Mouse (Mus musculus) midbrain, embryonic 14.5 days (tissue): Measurements from ENCODE around the gene Lmnb2. TPM values are rescaled to one million over a fixed set of nuclear protein-coding genes. Genes with fewer than 3 reads are reported as not detected.

Experiments used
- ATAC-seq: fragments of 200-750 bp; cut with Nextera tagmentation; 2 replicates; pipeline ENCODE4 v1.8.0; 2017; ENCODE audit warnings: moderate number of reproducible peaks, moderate library complexity; ENCODE audit not compliant: low FRiP score, low TSS enrichment
- DNase-seq: peaks from one replicate; pipeline ENCODE4 v3.0.0-alpha.2; 2015
- H3K27ac ChIP-seq: fragments of 300-500 bp; sonication (generic); replicated peaks from 2 replicates; pipeline ENCODE4 v1.5.1; 2014; ENCODE audit warnings: mild to moderate bottlenecking, low read depth, low read length, moderate library complexity
- H3K27me3 ChIP-seq: fragments of 300-500 bp; sonication (generic); 2 replicates; pipeline ENCODE4 v1.6.1; 2014; ENCODE audit warnings: low read length, control low read depth, mixed read lengths; ENCODE audit not compliant: control insufficient read depth, insufficient read depth
- H3K36me3 ChIP-seq: fragments of 300-500 bp; sonication (generic); 2 replicates; pipeline ENCODE4 v1.6.1; 2014; ENCODE audit warnings: low read length, control low read depth; ENCODE audit not compliant: control insufficient read depth, insufficient read depth
- H3K4me1 ChIP-seq: fragments of 300-500 bp; sonication (generic); 2 replicates; pipeline ENCODE4 v1.6.1; 2014; ENCODE audit warnings: mild to moderate bottlenecking, antibody characterized with exemption, low read length, control low read depth; ENCODE audit not compliant: control insufficient read depth, insufficient read depth
- H3K4me2 ChIP-seq: fragments of 300-500 bp; sonication (generic); 2 replicates; pipeline ENCODE4 v1.6.1; 2014; ENCODE audit warnings: mild to moderate bottlenecking, low read length, moderate library complexity
- H3K4me3 ChIP-seq: fragments of 300-500 bp; sonication (generic); replicated peaks from 2 replicates; pipeline ENCODE4 v1.5.1; 2014; ENCODE audit warnings: low read depth, low read length
- H3K9ac ChIP-seq: fragments of 300-500 bp; sonication (generic); replicated peaks from 2 replicates; pipeline ENCODE4 v1.6.1; 2014; ENCODE audit warnings: mild to moderate bottlenecking, low read length, moderate library complexity
- H3K9me3 ChIP-seq: fragments of 300-500 bp; sonication (generic); 2 replicates; pipeline ENCODE4 v1.6.1; 2016; ENCODE audit warnings: low read length, control low read depth, mixed read lengths; ENCODE audit not compliant: control insufficient read depth
- WGBS: fragments of 180-500 bp; shearing (Covaris S2); extraction: QIAGEN DNeasy Blood & Tissue Kit; methylation state at CpG from one replicate; pipeline ENCODE4 v1.1.7; 2014; 5-methylcytosine and 5-hydroxymethylcytosine counted together
- polyA plus RNA-seq: library from polyadenylated mRNA; unstranded; fragments of >200 nt; fragmentation: Nextera tagmentation; extraction: Ambion mirVana; gene quantifications from 2 replicates; pipeline ENCODE4 v1.2.1, GENCODE M21; 2014

Lmnb2 gene
- polyA plus RNA-seq, 1 experiment from 2014 or later: 13.9 TPM

GRCm38 (mm10) chr10:80950314-80950713 lies 32.3 kb upstream of the Lmnb2 start:
- Histone ChIP-seq H3K27me3 (no peaks in the 10 kb centered on the region), H3K4me1 (no peaks in the 10 kb centered on the region), H3K4me3 (no peak overlapping the region), H3K9me3 (no peaks in the 10 kb centered on the region), H3K4me2 (no peak overlapping the region), H3K9ac (no peak overlapping the region), H3K27ac (no peak overlapping the region), H3K36me3 (no peaks in the 10 kb centered on the region)
- DNase-seq: no peak
- ATAC-seq: no peak
- 37% methylated on average over 5 of the region's 5 CpGs for WGBS

GRCm38 (mm10) chr10:80949081-80949480 lies 31.0 kb upstream of the Lmnb2 start:
- Histone ChIP-seq H3K9me3 (no peaks in the 10 kb centered on the region), H3K36me3 (no peaks in the 10 kb centered on the region), H3K27ac (no peak overlapping the region), H3K4me1 (no peaks in the 10 kb centered on the region), H3K4me3 (no peak overlapping the region), H3K27me3 (no peaks in the 10 kb centered on the region), H3K9ac (no peak overlapping the region), H3K4me2 (no peak overlapping the region)
- DNase-seq (no peak), ATAC-seq (no peak)
- 72% methylated on average over 3 of the region's 3 CpGs for WGBS

GRCm38 (mm10) chr10:80948570-80948969 lies 30.5 kb upstream of the Lmnb2 start:
- Histone ChIP-seq H3K4me3 (no peak overlapping the region), H3K9ac (no peak overlapping the region)

GRCm38 (mm10) chr10:80947802-80948201 lies 29.8 kb upstream of the Lmnb2 start:
- no peaks in the 10 kb centered on the region for H3K27me3 ChIP-seq
- WGBS: 72% methylated on average over 2 of the region's 2 CpGs
- ATAC-seq: no peak
- H3K4me1 ChIP-seq: no peaks in the 10 kb centered on the region
- H3K9ac ChIP-seq: no peak overlapping the region
- DNase-seq: no peak
- no peaks in the 10 kb centered on the region for H3K9me3 ChIP-seq
- H3K4me3 ChIP-seq: no peak overlapping the region
- H3K27ac ChIP-seq: no peak overlapping the region
- H3K36me3 ChIP-seq: no peaks in the 10 kb centered on the region
- H3K4me2 ChIP-seq: no peak overlapping the region

More at GRCm38 (mm10) chr10:80948570-80948969, 30.5 kb upstream of the Lmnb2 start:
- no peaks in the 10 kb centered on the region for H3K9me3 ChIP-seq
- no peak overlapping the region for H3K4me2 ChIP-seq
- no peaks in the 10 kb centered on the region for H3K4me1 ChIP-seq
- ATAC-seq: no peak
- no peak for DNase-seq
- H3K36me3 ChIP-seq: no peaks in the 10 kb centered on the region
- 24% methylated on average over 6 of the region's 6 CpGs for WGBS
- no peaks in the 10 kb centered on the region for H3K27me3 ChIP-seq
- H3K27ac ChIP-seq: no peak overlapping the region

- no peak overlapping the region for H3K4me2 ChIP-seq
- H3K27ac ChIP-seq: no peak overlapping the region
- H3K27me3 ChIP-seq: no peaks in the 10 kb centered on the region
- H3K9me3 ChIP-seq: no peaks in the 10 kb centered on the region
- H3K4me3 ChIP-seq: no peak overlapping the region
- no peak for ATAC-seq
- H3K4me1 ChIP-seq: no peaks in the 10 kb centered on the region
- H3K36me3 ChIP-seq: no peaks in the 10 kb centered on the region
- H3K9ac ChIP-seq: no peak overlapping the region
- 70% methylated on average over 14 of the region's 14 CpGs for WGBS
- DNase-seq: no peak
Observed at GRCm38 (mm10) chr10:80946684-80947437, 28.8 kb upstream of the Lmnb2 start.

- DNase-seq (no peak), ATAC-seq (no peak)
- WGBS: 84% methylated on average over 5 of the region's 5 CpGs
- Histone ChIP-seq H3K9me3 (no peaks in the 10 kb centered on the region), H3K4me1 (peaks cover 11% of the 10 kb centered on the region), H3K36me3 (no peaks in the 10 kb centered on the region), H3K27me3 (0 out of 2 replicates have a peak, but pooled peaks cover 2% of the 10 kb centered on the region), H3K9ac (no peak overlapping the region), H3K4me3 (no peak overlapping the region), H3K4me2 (no peak overlapping the region), H3K27ac (no peak overlapping the region)
Observed at GRCm38 (mm10) chr10:80944231-80944630, 26.2 kb upstream of the Lmnb2 start.

- DNase-seq: no peak
- WGBS: 88% methylated on average over 9 of the region's 9 CpGs
Observed at GRCm38 (mm10) chr10:80943701-80944100, 25.7 kb upstream of the Lmnb2 start.

GRCm38 (mm10) chr10:80942919-80943318 lies 24.9 kb upstream of the Lmnb2 start:
- no peak for DNase-seq
- no peak overlapping the region for H3K4me3 ChIP-seq
- WGBS: 65% methylated on average over 8 of the region's 8 CpGs
- H3K27ac ChIP-seq: no peak overlapping the region
- no peaks in the 10 kb centered on the region for H3K36me3 ChIP-seq
- H3K9ac ChIP-seq: no peak overlapping the region
- H3K27me3 ChIP-seq: peaks cover 7% of the 10 kb centered on the region; the same call in 1 of the 2 replicates
- H3K9me3 ChIP-seq: no peaks in the 10 kb centered on the region
- no peak for ATAC-seq
- peaks cover 16% of the 10 kb centered on the region for H3K4me1 ChIP-seq
- H3K4me2 ChIP-seq: no peak overlapping the region

More at GRCm38 (mm10) chr10:80943701-80944100, 25.7 kb upstream of the Lmnb2 start:
- no peaks in the 10 kb centered on the region for H3K36me3 ChIP-seq
- no peak overlapping the region for H3K9ac ChIP-seq
- peaks cover 16% of the 10 kb centered on the region for H3K4me1 ChIP-seq
- peaks cover 5% of the 10 kb centered on the region; the same call in 1 of the 2 replicates for H3K27me3 ChIP-seq
- no peak for ATAC-seq
- no peaks in the 10 kb centered on the region for H3K9me3 ChIP-seq
- no peak overlapping the region for H3K4me2 ChIP-seq
- no peak overlapping the region for H3K4me3 ChIP-seq
- no peak overlapping the region for H3K27ac ChIP-seq

GRCm38 (mm10) chr10:80940988-80941347 lies 22.9 kb upstream of the Lmnb2 start:
- ATAC-seq: no peak
- Histone ChIP-seq H3K4me1 (peaks cover 28% of the 10 kb centered on the region), H3K36me3 (no peaks in the 10 kb centered on the region), H3K9me3 (no peaks in the 10 kb centered on the region), H3K4me3 (no peak overlapping the region), H3K4me2 (no peak overlapping the region), H3K27me3 (peaks cover 18% of the 10 kb centered on the region; the same call in 1 of the 2 replicates), H3K27ac (no peak overlapping the region), H3K9ac (no peak overlapping the region; the same call in 1 of the 2 replicates)
- DNase-seq: no peak
- 83% methylated on average over 2 of the region's 2 CpGs for WGBS
